Mouse (Mus musculus): ENCODE measurements around the gene Sema4d. TPM values are rescaled to one million over a fixed set of nuclear protein-coding genes. Genes with fewer than 3 reads are reported as not detected.

Sema4d gene
- total RNA-seq, 1 experiment from 2014 or later: 22.0 TPM

DNA sequence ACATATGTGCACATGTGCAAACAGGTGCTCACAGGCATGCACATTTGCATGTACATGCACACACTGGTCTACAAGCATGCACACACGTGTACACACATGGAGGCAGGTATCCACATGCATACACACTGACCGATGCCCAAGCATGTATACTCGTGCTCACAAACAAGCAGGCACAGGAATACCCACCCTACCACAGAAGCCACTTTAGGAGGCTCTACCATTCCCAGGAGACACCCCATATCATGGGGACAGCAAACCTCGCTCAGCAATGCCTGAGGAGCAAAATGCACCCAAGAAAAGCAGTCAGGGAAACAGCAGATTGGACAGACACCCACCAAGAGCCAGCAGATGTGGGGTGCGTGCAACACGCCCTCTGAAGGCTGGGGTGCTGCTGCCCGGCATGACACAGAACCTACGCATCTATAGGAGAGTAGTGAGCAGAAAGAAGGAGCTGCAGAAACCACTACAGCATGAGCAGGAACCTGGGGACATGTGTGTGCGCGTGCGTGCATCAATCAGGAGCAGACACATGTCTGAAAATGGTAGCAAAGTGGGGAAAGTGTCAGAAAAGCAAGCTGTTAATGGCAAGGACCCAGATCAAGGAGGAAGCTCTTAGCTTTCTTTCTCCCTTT, 15.1 kb downstream of the Sema4d start:
- DNase-seq: no peak

DNA sequence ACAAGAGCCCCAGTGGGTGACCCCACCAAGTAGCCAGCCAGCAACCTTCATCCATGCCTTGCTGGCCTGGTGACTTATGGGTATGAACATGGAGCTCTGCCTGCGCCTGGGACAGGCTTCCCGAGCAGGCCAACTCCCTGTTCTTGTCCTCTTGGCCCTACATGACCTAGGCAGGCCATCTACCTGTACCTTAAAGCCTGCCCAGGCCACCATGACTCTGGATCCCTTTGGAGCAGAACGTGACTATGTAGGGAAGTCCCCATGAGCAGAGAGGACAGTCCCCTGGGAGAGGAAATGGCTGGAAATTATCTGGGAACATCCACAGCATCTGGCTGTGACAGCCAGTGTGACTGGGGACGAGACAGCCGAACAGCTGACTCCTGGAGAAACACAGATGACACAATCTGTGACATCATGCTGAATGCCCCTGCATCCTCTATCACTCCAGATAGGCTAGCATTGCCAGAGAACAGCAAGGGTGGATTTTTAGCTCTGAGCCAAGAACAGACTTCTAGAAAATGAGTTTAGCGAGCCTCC, 15.7 kb downstream of the Sema4d start:
- no peak for DNase-seq

DNA sequence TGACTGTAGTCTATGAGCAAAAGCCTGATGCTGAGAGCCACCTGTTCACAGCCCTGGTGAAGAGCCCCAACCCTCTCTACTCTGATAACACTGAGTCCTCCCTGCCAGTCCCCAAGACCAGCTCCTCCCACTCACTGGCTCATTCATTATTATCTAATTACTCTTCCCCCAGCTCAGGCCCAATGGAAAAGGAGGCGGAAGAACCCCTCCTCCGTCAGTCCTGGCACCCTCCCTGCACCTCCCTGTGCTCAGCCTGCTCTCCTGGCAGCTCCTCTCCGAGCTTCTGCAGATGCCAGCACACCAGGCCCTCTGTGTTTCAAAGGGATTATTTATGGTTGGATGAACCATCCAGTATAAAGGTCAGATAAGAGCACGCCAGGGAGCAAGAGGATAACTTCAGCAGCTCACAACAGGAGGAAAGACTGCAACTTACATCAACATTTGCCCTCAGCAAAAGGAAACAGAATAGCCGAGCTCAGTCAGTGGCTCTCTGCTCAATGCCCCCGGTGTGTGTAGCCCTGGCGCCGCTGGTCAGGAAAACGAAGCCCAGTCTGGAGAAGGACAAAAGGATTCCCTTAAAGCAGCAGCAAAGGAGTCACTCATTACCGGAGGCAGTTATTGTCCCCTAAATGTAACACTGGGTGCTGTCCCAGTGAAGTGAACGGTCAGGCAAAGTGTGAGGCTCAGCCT, 16.4 kb downstream of the Sema4d start:
- DNase-seq: peak; percentile 75

DNA sequence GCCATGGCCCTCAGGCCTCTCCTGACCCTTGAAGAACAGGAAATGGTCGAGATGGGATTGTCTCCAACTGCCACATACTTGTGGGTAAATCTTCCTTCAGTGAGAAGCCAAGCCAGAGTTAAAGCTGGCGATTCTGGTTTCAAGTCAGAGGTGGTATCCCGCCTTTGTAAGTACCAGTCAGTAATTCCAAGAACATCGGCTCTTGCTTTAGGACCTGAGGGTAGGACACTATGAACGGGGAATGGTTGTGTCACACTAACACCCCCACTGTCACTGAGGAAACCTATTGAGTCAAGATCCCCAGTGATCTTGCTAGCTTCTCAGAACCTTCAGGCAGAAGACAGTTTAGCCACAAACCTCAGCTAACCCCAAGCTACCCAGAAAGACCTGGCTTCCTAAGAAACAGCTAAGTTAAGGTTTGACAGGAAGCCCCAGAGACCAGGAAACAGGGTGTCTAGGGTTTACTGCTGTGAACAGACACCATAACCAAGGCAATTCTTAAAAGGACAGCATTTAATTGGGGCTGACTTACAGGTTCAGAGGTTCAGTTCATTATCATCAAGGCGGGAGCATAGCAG, 17.3 kb downstream of the Sema4d start:
- DNase-seq: no peak

DNA sequence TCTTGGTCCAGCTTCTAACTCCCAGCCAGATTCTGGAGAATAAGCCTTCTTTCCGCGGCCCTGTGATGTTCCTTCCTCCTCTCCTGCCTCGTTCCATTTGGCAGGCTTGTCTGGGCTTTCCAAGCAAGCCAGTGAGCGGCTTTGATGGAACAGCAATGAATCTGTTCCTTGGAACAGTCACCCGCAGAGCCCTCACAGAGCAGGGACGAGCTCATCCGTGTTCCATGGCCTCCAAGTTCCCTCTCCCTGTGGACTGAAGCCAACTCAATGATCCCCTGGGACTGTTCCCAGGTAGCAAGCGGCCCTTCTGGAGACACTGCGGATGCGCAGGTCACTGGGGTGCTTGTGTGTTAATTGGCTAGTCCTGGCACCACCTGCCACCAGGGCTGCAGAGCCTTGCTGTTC, 21.7 kb downstream of the Sema4d start:
- no peak for DNase-seq

DNA sequence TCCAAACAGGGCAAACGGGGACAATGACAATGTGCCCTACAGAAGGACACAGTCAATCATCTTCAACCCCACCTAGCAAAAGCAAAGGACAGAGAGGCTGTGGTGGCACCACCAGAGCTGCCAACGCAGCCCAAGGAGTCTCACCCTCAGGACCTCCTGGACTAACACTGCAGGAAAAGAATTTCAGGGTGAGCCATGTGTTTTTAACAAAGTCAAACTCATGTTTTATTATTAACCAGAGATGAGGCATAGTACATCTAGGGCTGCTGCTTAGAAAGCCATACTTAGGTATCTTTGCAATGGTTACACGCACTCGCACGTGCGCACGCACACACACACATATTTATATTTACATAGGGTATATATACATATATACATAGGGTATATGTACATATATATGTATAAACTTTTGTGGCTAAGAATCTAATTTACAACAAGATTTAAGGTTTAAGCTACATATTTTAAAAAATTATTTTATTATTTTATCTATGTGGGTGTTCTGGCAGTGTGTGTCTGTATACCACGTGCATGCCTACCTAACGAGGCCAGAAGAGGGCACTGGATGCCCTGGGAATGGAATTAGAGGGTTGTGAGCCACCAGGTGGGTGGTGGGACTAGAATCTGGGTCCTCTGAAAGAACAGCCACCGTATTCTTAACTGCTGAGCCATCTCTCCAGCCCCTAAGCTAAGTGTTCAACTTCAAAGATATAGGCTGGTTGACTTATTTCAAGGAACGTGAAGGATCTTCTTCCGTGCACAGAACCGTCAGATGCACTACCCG, 22.7 kb downstream of the Sema4d start:
- no peak for DNase-seq

DNA sequence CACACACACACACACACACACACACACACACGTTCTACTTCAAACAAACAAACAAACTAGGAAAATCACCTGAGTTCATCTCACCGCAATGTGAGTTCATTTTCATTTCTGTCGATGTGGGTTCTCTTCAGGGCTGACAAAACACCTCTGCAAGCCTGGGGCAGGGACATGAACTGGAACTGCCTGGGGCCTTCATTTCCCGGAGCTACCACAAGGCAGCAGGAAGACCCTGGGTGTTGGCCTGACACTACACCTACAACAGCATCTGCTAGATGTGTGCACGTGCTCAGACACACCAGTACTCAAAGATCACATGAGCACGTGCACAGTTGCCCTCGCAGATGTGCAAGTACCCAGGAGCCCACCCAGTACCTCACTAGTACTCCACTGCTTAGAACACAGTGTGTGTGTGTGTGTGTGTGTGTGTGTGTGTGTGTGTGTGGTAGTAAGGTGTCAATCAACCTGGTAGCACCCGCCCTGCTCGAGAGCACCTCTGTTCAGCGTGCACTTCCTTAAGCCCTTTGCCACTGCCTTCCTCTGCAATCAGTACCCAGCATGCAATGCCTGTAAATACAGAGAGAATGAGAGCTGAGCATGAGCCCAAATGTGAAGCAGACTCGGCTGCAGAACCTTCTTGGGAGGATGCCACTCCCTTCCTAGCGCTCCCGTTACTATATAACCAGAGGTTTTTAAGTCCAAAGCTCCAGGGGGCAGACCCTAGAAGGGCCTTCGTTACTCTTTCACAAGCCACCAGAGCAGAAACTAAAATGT, 25.4 kb downstream of the Sema4d start:
- DNase-seq: no peak

DNA sequence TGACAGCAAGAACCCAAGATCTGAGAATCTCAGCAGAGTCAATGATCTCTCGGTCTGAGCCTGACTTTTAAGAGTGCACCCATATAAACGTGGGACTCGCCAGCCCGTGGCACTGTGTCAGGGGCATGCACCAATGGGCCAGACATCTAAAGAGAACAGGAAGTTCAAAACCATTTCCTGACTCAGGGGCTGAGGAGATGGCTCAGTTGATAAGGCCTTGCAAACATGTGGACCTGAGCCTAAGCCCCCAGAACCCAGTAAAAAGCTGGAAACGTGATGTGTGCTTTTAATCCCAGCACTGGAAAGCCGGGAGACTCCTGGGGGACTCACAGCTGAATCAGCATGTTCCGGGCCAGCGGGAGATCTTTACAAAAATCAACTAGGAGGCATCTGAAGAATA, 26.0 kb downstream of the Sema4d start:
- DNase-seq: no peak

DNA sequence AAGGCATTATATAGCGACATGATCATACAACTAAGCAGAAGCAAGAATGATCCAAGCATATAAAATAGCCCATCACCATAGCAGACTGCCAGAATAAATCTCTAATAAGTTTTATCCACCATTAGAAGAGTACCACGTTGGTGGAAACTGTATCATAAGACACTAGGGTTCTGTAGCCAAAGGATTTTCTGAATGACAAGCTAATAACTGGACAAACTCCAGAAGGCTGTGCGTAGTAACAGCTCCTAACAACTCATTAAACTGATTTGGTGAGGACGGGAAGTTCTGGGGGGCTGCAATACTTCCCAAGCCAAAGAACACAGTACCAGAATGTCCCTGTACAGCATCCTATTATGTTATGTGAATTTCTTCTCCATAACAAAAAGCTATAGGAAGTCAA, 26.8 kb downstream of the Sema4d start:
- DNase-seq: no peak

DNA sequence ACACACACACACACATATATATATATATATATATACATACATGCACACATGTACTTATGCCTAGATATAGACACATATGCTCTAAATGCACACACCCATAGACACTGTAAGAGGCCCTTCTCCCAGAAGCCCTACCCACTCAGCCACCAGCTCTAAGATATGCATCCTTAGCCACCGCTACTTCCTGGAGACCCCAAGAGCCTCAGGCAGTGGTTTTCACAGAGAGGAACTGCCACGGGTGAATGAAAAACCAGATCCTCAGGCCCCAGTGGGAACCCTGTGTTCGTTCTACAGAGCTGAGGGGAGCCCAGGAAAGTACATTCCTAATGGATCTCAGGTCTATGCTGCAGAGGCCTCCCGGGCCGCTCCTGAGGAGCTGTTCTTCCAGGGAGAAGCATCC, 28.2 kb downstream of the Sema4d start:
- DNase-seq: no peak

DNA sequence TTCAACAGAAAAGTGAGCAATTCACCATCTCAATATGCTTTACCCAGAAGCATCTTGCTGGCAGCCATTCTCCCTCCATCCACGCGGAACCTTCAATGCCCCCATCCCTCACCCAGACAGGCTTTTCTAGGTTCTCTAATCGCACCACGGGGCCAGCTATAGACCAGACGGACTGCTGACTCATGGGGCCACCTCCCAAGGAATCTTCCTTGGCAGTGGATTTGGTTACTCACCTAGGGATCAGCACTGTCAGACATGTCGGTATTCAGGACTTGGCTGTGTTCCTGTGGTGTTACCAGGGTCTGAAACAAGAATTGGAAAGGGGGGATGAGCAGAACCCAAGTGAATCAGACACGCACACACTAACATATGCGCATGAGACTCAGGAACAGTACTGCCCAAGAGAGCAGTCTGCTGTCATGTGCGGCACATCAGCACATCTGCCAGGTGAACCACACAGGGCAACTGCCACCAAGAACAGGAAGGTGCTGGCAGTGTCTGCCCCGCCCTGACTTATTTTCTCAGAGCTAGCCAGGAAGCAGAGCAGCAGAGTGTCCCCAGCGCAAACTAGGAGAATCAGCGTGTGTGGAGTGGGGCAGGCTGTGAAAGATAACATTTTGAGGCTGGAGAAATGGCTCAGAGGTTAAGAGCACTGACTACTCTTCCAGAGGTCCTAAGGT, 30.4 kb downstream of the Sema4d start:
- no peak for DNase-seq

DNA sequence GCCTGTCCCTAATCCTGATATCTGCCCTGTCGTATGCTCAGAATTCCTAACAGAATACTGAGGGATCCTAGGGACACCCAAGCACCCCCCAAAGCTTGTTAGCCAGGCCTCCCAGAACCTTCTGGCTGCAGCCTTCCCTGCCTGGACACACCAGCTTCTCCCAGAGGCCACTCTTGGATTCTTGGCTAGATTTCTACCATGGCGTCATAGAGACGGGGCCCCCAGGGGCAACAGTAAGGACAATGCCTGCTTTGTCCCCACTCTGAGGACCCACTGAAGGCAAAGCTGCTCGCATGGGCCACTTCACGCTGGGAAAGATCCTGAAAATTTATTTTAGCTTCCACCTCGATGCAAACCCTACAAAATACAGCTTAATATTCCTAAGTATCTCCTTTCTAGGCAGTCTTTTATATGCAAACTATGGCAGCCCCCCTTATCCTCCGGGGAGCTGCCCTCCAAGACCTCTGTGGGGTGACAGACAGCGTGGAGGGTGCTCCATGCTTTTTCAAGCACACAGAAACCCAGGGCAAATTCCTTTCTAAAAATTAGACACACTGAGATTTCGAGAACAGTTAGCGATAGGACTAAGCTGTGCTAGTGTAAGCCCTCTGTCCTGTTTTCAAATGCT, 32.2 kb downstream of the Sema4d start:
- no peak for DNase-seq

DNA sequence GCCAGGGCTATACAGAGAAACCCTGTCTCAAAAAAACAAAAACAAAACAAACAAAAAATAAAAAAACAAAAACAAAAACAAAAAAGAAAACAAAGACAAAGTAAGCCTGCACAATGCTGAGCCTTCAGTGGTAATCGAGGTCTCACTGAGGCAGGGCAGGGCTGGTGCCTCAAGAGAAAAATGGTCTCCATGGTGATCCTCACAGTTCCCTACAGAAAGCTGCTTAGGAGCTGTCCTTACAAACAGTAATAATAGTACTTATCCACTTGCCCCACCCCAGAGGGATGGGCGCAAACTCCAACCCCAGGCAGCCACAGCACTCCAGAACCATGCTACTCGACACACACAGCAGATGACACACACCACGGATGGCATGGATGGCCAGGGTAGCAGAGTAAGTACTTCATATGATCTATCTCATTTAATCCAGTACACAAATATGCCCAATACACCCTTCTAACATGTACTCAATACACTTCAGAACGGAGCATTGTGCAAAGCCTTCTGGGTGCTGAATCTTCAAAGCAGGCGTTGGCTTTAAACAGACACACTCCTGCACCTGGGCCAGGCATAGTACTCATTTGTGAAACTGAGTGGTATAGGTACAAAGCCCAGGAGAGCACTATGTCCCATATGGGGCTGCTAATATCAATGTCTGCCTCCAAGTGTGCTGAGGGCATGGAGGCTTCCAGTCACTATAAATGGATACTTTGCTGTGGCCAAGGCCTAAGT, 34.1 kb downstream of the Sema4d start:
- DNase-seq: no peak

DNA sequence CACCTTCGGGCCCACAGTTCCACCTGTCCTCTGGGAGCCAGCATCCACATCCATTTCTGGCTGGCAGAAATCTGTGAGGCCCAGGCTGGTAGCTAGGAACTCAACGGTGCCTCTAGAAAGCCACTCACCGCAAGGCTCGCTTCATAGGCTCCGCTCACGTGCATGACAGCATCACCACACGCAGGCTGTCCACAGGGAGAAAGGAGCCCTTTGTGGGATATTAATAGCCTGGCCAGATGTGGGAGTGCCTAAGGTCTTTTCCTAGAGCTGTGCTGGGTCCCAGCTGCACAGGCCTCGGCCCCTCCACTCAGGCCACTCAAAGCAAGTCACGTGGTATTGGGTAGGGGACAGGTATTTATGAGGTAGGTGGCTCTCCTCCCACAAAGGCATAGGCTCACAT, 35.1 kb downstream of the Sema4d start:
- DNase-seq: no peak

DNA sequence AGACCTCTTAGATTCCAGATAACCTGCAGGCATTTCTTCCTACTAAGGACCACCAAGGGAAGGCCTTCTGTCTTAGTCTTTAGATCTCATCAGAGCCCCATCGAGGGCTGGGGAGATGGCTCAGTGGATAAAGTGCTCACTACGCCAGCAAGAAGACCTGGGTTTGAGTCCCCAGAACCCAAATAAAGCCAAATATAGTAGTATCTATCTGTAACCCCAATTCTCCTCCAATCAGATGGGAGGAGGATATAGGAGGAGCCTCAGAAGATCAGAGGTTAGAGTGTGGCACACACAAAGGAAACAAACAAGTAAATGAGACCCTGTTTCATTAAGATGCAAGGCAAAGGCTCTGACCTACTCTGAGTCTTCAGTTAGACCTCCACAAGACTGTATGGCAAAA, 36.4 kb downstream of the Sema4d start:
- DNase-seq: no peak

DNA sequence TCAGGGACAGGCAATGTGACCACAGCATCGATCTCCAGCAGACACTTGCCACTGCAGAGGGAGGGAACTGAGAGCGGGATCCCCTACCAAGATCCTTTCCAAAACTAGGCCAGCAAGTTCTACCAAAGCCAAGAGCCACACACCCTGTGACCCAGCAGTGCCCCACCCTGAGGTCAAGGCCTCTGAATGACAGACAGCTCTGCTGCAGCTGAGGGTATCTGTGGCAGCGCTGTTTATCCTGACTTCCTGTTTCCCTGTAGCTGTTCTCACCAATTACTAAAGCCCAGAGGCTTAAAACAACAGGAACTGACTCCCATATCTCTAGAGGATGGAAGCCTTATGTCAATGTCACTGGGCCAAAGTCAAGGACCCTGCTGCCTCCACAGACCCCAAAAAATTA, 37.0 kb downstream of the Sema4d start:
- no peak for DNase-seq

DNA sequence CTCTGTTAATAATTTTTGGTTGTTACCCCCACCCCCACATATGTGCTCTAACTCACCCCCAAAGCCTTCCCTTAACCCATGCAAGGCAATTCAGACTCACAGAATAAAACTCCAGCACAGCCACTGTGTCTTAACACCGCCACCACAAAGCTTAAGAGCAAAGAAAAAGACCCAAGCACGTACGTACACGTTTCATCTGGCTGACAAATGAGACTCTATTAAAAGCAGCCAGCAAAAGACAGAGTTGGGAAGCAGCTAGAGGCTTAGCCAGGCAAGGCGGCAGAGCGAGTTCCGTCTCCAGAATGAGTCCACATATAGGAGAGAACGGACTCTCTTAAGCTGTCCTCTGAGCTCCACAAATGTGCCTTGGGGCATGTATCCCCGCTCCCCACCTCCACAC, 37.5 kb downstream of the Sema4d start:
- DNase-seq: no peak

DNA sequence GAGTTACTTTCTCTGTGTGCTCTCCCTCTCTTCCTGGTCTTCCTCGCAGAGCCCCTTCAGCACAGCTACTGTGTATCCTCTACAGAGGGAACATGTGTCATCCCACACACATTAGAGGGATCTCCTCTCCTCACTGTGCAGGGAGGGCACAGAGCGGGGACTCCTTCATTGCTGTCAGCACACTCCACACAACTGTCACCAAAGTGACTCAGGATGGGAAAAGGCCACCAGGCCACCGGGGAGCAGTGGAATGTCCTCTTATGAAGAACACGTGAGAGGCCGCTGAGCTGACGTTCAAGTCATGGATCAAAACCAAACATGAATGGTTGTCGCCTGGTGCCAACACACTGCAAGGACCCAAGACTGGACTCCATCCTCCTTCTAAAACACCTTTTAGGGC, 38.0 kb downstream of the Sema4d start:
- DNase-seq: no peak

DNA sequence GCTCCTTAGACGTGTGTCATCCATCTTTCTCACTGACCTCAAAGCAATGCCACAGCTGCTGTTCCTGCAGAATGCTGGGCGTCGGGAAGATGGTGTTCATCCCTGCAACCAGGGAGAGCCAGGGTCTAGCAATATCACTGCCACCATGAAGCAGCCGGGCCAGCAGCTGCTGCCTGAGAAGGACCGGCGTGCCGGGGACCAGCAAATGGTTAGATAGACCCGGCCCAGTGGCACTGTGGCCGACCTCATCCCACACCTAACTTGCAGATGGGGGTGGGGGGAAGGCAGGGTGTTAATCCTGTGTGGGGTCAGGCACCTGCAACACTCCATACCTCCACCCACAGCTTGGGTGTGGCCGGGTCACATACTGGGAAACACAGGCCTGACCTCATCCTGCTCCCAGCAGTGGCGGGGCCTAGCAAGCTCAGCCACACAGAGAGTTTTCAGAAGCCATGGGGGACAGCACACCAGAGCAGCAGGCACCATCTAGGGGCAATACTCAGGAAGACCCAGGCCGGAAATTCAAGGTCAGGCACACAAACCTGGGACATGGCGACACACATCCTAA, 38.9 kb downstream of the Sema4d start:
- no peak for DNase-seq
